Mouse (Mus musculus) WW6 (cell line): ENCODE data around the gene Pdcd2.
A peak's percentile ranks its signal among the peaks of the same experiment; 100 is the strongest.
"Not testable (repeated sequence)": the region's sequence is repeated elsewhere in the genome, so short reads cannot be mapped to it uniquely, and the experiment has no call there.

Source experiments
- DNase-seq: peaks from one replicate; pipeline ENCODE4 v3.0.0-alpha.2; 2013; ENCODE audit warnings: low read depth, low spot score

Gene Pdcd2

GRCm38 (mm10) chr17:15526986-15527810 is at the start of gene Pdcd2:
Pdcd2 (minus strand) TSS chr17:15527301.
- DNase-seq: peak; percentile 84

GRCm38 (mm10) chr17:15575056-15575455 is 48.0 kb upstream of the Pdcd2 start:
- DNase-seq: no peak

GRCm38 (mm10) chr17:15566908-15567307 is 39.8 kb upstream of the Pdcd2 start:
- no peak for DNase-seq

GRCm38 (mm10) chr17:15564928-15565300 is 37.8 kb upstream of the Pdcd2 start:
- DNase-seq: no peak

GRCm38 (mm10) chr17:15564014-15564927 is 37.2 kb upstream of the Pdcd2 start, which contains the start of gene Prdm9:
Prdm9 (minus strand) TSS chr17:15564354.
- peak; percentile 93 for DNase-seq

GRCm38 (mm10) chr17:15559946-15560345 is 32.8 kb upstream of the Pdcd2 start:
- DNase-seq: no peak

- no peak for DNase-seq
Measured at GRCm38 (mm10) chr17:15549713-15550112, 22.6 kb upstream of the Pdcd2 start.

GRCm38 (mm10) chr17:15546440-15546839 is 19.3 kb upstream of the Pdcd2 start:
- DNase-seq: no peak

GRCm38 (mm10) chr17:15543868-15544267 is 16.8 kb upstream of the Pdcd2 start:
- not testable (repeated sequence) for DNase-seq

- DNase-seq: no peak
Measured at GRCm38 (mm10) chr17:15540309-15540708, 13.2 kb upstream of the Pdcd2 start.

GRCm38 (mm10) chr17:15536457-15536904 is 9.4 kb upstream of the Pdcd2 start:
- DNase-seq: no peak

GRCm38 (mm10) chr17:15535943-15536342 is 8.8 kb upstream of the Pdcd2 start:
- DNase-seq: no peak

- DNase-seq: no peak
Measured at GRCm38 (mm10) chr17:15535162-15535800, 8.2 kb upstream of the Pdcd2 start.

- no peak for DNase-seq
Measured at GRCm38 (mm10) chr17:15530141-15530540, 3.0 kb upstream of the Pdcd2 start.

GRCm38 (mm10) chr17:15528887-15529286 is 1.8 kb upstream of the Pdcd2 start:
- no peak for DNase-seq

GRCm38 (mm10) chr17:15527811-15528136 is 673 bp upstream of the Pdcd2 start:
- DNase-seq: no peak

GRCm38 (mm10) chr17:15526304-15526703 is 797 bp downstream of the Pdcd2 start:
- no peak for DNase-seq

- DNase-seq: no peak
Measured at GRCm38 (mm10) chr17:15518766-15519165, 8.3 kb downstream of the Pdcd2 start.

- DNase-seq: no peak
Measured at GRCm38 (mm10) chr17:15518186-15518585, 8.9 kb downstream of the Pdcd2 start.

GRCm38 (mm10) chr17:15517776-15518175 is 9.3 kb downstream of the Pdcd2 start:
- DNase-seq: no peak

GRCm38 (mm10) chr17:15510694-15511093 is 16.4 kb downstream of the Pdcd2 start:
- DNase-seq: no peak
